Mouse (Mus musculus): Measurements from ENCODE around the gene Slc9b1.

GRCm38 (mm10) chr3:135396081-135396480 lies 48.3 kb downstream of the Slc9b1 start:
- no peak for TF ChIP-seq POLR2A (IDR thresholded peaks at IDR 0.05; ENCODE audit: insufficient read depth, low read depth, low read length)
- no peak for TF ChIP-seq CTCF (IDR thresholded peaks at IDR 0.05)
